Mouse (Mus musculus): ENCODE results near the gene Fam45a. TPM values are rescaled to one million over a fixed set of nuclear protein-coding genes. Genes with fewer than 3 reads are reported as not detected.

Fam45a gene
- 109 TPM for polyA plus RNA-seq (2014; fragmentation: Illumina TruSeq; extraction: RNeasy Lipid Tissue Mini Kit (QIAGEN cat#74804); ENCODE audit: low read depth, low replicate concordance)

DNA sequence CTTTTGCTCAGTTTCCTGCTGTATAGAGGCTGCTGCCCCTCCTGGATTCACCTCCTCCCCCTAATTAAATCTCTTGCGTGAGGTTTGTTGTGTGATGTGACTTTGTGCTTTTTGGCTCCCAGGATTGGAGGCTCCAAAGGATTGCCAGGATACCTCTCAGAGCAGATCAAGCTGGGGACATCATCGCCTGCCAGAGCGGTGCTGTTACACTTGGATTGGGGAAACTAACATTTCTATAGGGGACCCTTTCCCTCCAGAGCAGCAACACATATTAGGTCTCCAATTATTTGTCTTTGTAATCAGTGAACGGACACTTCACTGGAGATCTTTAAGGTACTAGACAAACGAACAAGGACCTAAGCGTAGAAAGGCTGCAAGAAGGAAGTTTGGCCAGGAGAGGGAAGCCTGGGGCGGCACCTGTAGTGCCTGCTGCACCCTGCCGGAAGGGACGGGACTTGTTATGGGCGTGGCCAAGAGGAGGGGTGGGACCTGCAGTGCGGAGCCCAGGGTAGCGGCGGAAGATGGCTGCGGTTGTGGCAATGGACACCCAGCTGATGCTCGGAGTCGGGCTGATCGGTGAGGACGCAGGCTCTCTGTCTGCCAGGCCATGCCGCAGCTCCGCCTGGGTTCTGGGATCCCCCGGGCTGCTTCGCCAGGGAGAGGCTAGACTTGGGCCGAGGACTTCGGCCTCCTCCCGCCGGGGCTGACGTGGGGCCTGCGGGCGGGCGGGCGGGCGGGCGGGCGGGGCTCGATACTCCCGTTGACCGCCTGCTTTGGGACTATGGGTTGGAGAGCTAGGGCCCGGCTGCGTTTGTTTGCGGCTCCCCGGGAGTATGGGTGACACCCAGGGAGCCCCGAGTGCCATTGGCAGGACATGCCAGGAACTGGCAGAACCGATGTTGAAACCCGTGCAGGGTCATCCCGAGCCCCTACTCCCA is at the start of gene Fam45a:
Gene Fam45a (plus strand): TSS at position 488 of the 938 bp plus-strand sequence.

DNA sequence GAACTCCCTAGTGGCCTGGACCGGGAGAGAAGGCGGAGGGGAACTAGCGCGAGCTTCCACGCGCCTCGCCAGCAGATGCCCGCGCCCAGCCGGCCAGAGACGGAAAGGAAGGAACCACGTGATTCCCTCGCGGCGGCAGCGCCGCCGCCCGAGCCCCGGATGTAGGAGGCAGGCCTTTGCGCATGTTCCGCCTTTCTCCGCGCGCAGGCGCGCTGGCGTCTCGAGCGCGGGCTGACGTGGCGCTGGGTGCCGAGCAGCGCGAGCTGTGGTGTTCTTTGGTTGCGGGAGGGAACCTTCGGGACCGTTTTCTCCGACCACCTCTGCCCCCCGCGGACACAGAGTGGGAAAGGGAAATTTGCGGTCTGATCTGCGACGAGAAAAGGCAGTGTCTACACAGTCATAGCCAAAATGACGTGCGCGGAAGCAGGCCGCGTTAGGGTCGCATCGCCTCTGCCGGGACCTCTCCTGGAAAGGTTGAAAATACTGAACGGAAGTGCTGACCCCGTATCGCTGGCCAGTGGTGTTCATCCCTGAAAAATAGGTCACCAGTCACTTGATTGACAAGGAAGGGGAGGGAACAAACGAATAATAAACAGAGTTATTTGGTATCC is 20.7 kb upstream of the Fam45a start, which contains the start of gene Eif3a:
Gene Eif3a (minus strand): TSS at position 108 of the 611 bp plus-strand sequence.

DNA sequence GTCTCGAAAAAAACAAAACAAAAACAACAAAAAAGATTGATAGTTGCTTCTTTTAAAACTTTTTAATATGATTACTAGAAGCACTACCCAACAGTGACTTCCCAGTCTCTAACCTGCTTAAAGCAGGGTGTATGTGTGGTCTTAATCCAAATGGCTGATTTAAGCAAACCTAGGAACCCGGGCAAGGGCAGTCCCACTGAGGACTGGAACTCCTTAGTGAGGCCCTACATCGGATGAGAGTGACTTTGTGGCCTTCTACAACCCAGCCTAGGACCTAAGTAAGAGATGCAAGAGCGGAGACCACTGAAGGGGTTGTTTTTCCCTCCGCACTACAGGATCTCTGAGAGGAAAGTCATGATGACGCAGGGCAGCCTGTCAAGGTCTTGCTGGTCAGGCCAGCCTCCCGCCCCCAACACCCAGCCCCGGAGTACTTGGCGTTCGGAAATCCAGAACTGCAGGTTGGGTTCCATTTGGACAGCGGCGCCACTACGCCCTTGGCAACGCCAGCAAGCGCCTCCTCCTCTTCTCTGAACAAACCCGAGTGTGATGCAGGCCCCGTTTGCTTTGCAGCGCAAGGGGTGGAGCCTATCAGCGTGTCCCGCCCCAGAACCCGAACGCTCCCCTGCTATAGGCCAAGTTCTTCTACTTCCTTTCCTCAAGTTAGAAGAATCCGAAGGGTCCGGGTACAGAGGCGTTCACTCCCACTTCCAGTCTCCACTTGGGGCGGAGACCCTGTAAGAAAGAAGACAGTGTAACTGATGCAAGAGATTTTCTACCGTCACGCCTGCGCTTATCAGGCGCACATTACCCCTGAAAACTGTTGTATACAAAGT is 49.7 kb downstream of the Fam45a start, which contains the start of gene Sfxn4:
Gene Sfxn4 (minus strand): TSS at position 612 of the 833 bp plus-strand sequence.

DNA sequence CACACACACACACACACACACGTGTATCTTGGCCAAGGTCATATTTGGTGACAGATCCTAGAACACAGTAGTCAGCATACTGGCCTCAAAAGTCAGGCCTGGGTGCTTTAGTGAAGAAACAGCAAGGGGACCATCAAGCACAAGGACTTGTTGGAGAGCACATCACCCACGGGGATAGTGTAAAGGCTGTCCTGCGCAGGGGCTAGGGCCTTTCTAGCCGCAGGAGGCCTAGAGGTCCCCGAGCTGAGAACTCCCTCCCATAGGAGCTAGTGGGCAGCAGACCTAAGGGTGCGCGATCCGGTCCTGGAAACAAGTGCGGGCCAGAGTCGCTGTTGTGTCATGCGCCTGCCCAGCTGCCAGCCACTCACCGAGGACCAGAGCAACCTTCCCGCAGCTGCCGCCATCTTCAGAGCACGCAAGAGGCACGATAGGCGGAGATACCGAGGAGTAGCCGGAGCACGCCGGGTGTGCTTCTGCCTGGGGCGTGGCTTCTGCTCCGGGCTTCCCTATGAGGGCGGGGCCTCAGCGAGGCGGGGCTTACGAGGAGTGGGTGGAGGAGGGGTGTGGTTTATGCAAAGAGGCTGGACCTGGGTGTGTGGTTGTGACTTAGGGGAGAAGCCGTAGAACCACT is 62.8 kb downstream of the Fam45a start, which contains the start of gene Prdx3:
Gene Prdx3 (minus strand): TSS at position 493 of the 631 bp plus-strand sequence.

Other genes starting within 250 kb of the Fam45a start
- 88.7 TPM for gene Cacul1, start 230.6 kb upstream of the Fam45a start, polyA plus RNA-seq (2014; fragmentation: Illumina TruSeq; extraction: RNeasy Lipid Tissue Mini Kit (QIAGEN cat#74804); ENCODE audit: low read depth, low replicate concordance)
- 2.7 TPM for gene Nanos1, start 55.6 kb upstream of the Fam45a start, polyA plus RNA-seq (2014; fragmentation: Illumina TruSeq; extraction: RNeasy Lipid Tissue Mini Kit (QIAGEN cat#74804); ENCODE audit: low read depth, low replicate concordance)
- 218 TPM for gene Eif3a, start 20.9 kb upstream of the Fam45a start, polyA plus RNA-seq (2014; fragmentation: Illumina TruSeq; extraction: RNeasy Lipid Tissue Mini Kit (QIAGEN cat#74804); ENCODE audit: low read depth, low replicate concordance)
- 3.6 TPM for gene Sfxn4, start 49.9 kb downstream of the Fam45a start, polyA plus RNA-seq (2014; fragmentation: Illumina TruSeq; extraction: RNeasy Lipid Tissue Mini Kit (QIAGEN cat#74804); ENCODE audit: low read depth, low replicate concordance)
- 145 TPM for gene Prdx3, start 63.0 kb downstream of the Fam45a start, polyA plus RNA-seq (2014; fragmentation: Illumina TruSeq; extraction: RNeasy Lipid Tissue Mini Kit (QIAGEN cat#74804); ENCODE audit: low read depth, low replicate concordance)
- 12.6 TPM for gene Grk5, start 78.2 kb downstream of the Fam45a start, polyA plus RNA-seq (2014; fragmentation: Illumina TruSeq; extraction: RNeasy Lipid Tissue Mini Kit (QIAGEN cat#74804); ENCODE audit: low read depth, low replicate concordance)